Mouse (Mus musculus) testis, adult 2 months (tissue): ENCODE data around the gene Grpel1.
A peak's percentile ranks its signal among the peaks of the same experiment; 100 is the strongest.

Source experiments
- CTCF ChIP-seq: fragments of 200-500 bp; IDR thresholded peaks from 2 replicates; pipeline ENCODE4 v1.5.1; 2012; ENCODE audit warnings: low read depth, mild to moderate bottlenecking, inconsistent platforms, low read length, moderate library complexity; ENCODE audit not compliant: control insufficient read depth, insufficient read depth, insufficient replicate concordance
- POLR2A ChIP-seq: fragments of 200-500 bp; IDR thresholded peaks from 2 replicates; pipeline ENCODE4 v1.6.1; 2012; ENCODE audit warnings: low read depth, mild to moderate bottlenecking, inconsistent platforms, low read length, moderate library complexity; ENCODE audit not compliant: control insufficient read depth

DNA sequence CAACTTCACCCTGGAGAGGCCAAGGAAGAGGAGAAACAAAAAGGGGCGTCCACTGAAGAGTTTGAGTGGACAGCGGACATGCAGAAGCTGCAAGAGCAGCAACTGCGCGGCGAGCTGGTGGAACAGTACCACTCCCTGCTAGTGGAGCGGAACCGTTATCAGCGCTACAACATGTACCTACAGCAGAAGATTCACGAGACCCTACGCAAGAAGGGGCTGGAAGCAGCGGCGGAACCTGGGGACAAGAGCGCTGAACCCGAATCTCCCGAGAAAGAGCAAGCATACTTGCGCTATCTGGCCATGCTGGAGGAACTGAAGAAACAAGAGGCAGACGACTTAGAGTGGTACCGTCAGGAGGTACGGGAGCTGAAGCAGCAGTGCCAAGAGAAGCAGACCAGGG lies 20.5 kb downstream of the Grpel1 start:
- TF ChIP-seq CTCF, result no peak
- peak; percentile 3; the same call in 1 of the 2 replicates for TF ChIP-seq POLR2A
